In the genomic region with DNA sequence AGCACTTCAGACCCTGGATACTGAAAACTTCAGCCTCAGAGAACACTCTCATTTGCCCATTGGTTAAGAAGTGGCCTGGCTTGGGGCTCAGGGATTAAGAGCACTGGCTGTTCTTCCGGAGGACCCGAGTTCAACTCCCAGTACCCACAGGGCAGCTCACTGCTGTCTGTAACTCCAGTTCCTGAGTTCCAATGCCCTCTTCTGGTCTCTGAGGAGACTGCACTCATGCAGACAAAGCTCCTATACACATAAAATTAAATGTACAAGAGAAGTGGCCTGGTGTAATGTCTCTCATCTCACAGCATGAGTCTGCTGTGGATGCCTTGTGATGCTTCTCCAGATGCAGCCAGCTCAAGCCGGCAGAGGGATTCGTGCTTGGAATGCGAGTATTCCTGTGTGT, we compare ENCODE assay signal across 18 mouse cellular contexts. TPM values are rescaled to one million over a fixed set of nuclear protein-coding genes. Genes with fewer than 3 reads are reported as not detected.
DNase-seq lines count a peak whose midpoint lies in the region; ATAC-seq and TF ChIP-seq lines count a peak whose summit lies in the region.
"Had no signal": no experiment of that assay in that cellular context is flagged by ENCODE, and none has a peak within 500 bp of the region (broad histone marks: within the 10 kb centered on the region; RNA-seq: fewer than 3 reads in every experiment).

No protein-coding gene starts in this region.

- no peak overlapping the region for H3K4me3 ChIP-seq in heart, adult 2 months
- H3K4me3 ChIP-seq in lung, embryonic 14.5 days (ENCODE audit: low read depth, low read length): no peak overlapping the region
- no peak overlapping the region for H3K4me3 ChIP-seq in limb, embryonic 10.5 days
- H3K4me3 ChIP-seq: embryonic facial prominence, embryonic 13.5 days had no signal

- H3K36me3 ChIP-seq in heart, adult 2 months (ENCODE audit: control insufficient read depth, insufficient read depth, low read length): no peaks in the 10 kb centered on the region
- H3K36me3 ChIP-seq in lung, embryonic 14.5 days (ENCODE audit: insufficient read depth): peaks cover 20% of the 10 kb centered on the region; the same call in 1 of the 2 replicates
- H3K36me3 ChIP-seq in limb, embryonic 10.5 days: peaks cover 35% of the 10 kb centered on the region

- H3K79me2 ChIP-seq in heart, adult 2 months (replicated peaks; ENCODE audit: control insufficient read depth, insufficient read depth, low read length): no peaks in the 10 kb centered on the region; the same call in 1 of the 2 replicates

- DNase-seq in heart, adult 2 months: no peak
- no peak for DNase-seq in heart, adult 11 months
- DNase-seq in lung, embryonic 14.5 days: peak; percentile 18
- no peak for DNase-seq in lung, postnatal 25 days (ENCODE audit: low spot score)
- DNase-seq in A20 (ENCODE audit: low read depth, low spot score): peak; percentile 46
- no peak for DNase-seq in brain, embryonic 14.5 days (ENCODE audit: low read depth)
- no peak for DNase-seq in limb, embryonic 10.5 days (ENCODE audit: low spot score)
- DNase-seq in testis, postnatal 10 days (ENCODE audit: low spot score): no peak
- DNase-seq: adrenal gland, postnatal 14 days; cerebellum, postnatal 14 days; kidney, postnatal 14 days; left cerebral cortex, postnatal 4 days had no signal

- H3K4me1 ChIP-seq in heart, adult 2 months (ENCODE audit: control insufficient read depth, insufficient read depth, low read length): peaks cover 4% of the 10 kb centered on the region
- peaks cover 12% of the 10 kb centered on the region for H3K4me1 ChIP-seq in lung, embryonic 14.5 days (ENCODE audit: insufficient read depth)
- H3K4me1 ChIP-seq in limb, embryonic 10.5 days: peaks cover 27% of the 10 kb centered on the region

- WGBS in heart, adult 2 months: 88% methylated on average over 5 of the region's 5 CpGs
- WGBS in lung, embryonic 14.5 days: 79% methylated on average over 5 of the region's 5 CpGs
- WGBS in limb, embryonic 10.5 days: 93% methylated on average over 5 of the region's 5 CpGs

- no peak overlapping the region for H3K27ac ChIP-seq in heart, adult 2 months
- no peak overlapping the region for H3K27ac ChIP-seq in lung, embryonic 14.5 days (ENCODE audit: low read depth)
- no peak overlapping the region for H3K27ac ChIP-seq in limb, embryonic 10.5 days
- H3K27ac ChIP-seq: embryonic facial prominence, embryonic 13.5 days had no signal

- no peak for TF ChIP-seq EP300 in heart, adult 2 months (IDR thresholded peaks at IDR 0.05; ENCODE audit: insufficient read depth, low read depth, low read length)

- no peak for TF ChIP-seq POLR2A in heart, adult 2 months (IDR thresholded peaks at IDR 0.05; ENCODE audit: insufficient read depth, low read depth, low read length)
- TF ChIP-seq POLR2A in brain, embryonic 14.5 days (IDR thresholded peaks at IDR 0.05; ENCODE audit: borderline replicate concordance, extremely low read depth, insufficient read depth, insufficient read length, poor library complexity, severe bottlenecking): no peak

- no peak overlapping the region for H3K4me2 ChIP-seq in lung, embryonic 14.5 days
- H3K4me2 ChIP-seq: embryonic facial prominence, embryonic 13.5 days had no signal

- H3K27me3 ChIP-seq in heart, adult 2 months (ENCODE audit: control insufficient read depth, insufficient read depth, low read length): no peaks in the 10 kb centered on the region
- H3K27me3 ChIP-seq in lung, embryonic 14.5 days (ENCODE audit: insufficient read depth, low read length): 0 out of 2 replicates have a peak, but pooled peaks cover 8% of the 10 kb centered on the region
- H3K27me3 ChIP-seq in limb, embryonic 10.5 days (ENCODE audit: low read depth, poor library complexity, severe bottlenecking): peaks cover 14% of the 10 kb centered on the region

- intact Hi-C loops in heart, adult 2 months (cut with DNase I): loop anchor here (10.0 kb wide), 1 partner anchor 318 kb away; no protein-coding TSS in a partner anchor

- TF ChIP-seq CTCF in heart, adult 2 months (IDR thresholded peaks at IDR 0.05): peak; percentile 51
- peak; percentile 22; the same call in 1 of the 2 replicates for TF ChIP-seq CTCF in lung, embryonic 14.5 days (IDR thresholded peaks at IDR 0.05; ENCODE audit: low read depth)
- TF ChIP-seq CTCF in brain, embryonic 14.5 days (IDR thresholded peaks at IDR 0.05; ENCODE audit: borderline replicate concordance, extremely low read depth, insufficient read depth, insufficient read length): peak; percentile 13; the same call in 1 of the 2 replicates

- no peaks in the 10 kb centered on the region for H3K9me3 ChIP-seq in lung, embryonic 14.5 days (ENCODE audit: low read depth, low read length)
- no peaks in the 10 kb centered on the region for H3K9me3 ChIP-seq in limb, embryonic 10.5 days (replicated peaks)
- H3K9me3 ChIP-seq: embryonic facial prominence, embryonic 13.5 days had no signal

- no peak overlapping the region for H3K9ac ChIP-seq in heart, adult 2 months (ENCODE audit: low read depth, low read length)
- no peak overlapping the region for H3K9ac ChIP-seq in lung, embryonic 14.5 days
- H3K9ac ChIP-seq: embryonic facial prominence, embryonic 13.5 days had no signal

- no peak for ATAC-seq in lung, embryonic 14.5 days (ENCODE audit: insufficient read depth)
- ATAC-seq: midbrain, embryonic 16.5 days had no signal

RNA-seq across cellular contexts. Expression of gene Hs1bp3, which starts 3.3 kb away (rescaled TPM):
- total RNA-seq in heart, adult 2 months (2021): 10 to 100 TPM; 12.7 to 13.8 TPM
- polyA plus RNA-seq in heart, adult 2 months (2012; rRNA removed): 17.3 and 20.5 TPM in 2 replicates
- polyA plus RNA-seq in lung, embryonic 14.5 days (2014; fragmentation: Nextera tagmentation; extraction: Ambion mirVana): 11.2 and 11.5 TPM in 2 replicates
- polyA plus RNA-seq in brain, embryonic 14.5 days (2012; rRNA removed): 11.1 and 11.7 TPM in 2 replicates
- 18.4 and 19.5 TPM in 2 replicates for polyA plus RNA-seq in limb, embryonic 10.5 days (2016; fragmentation: Nextera tagmentation; extraction: Ambion mirVana)

RNA-seq across cellular contexts. Expression of gene Gdf7, which starts 14.8 kb away (rescaled TPM):
- total RNA-seq in heart, adult 2 months (2021): under 1 TPM; 0.41 to 0.84 TPM
- 0.82 and 0.96 TPM in 2 replicates for polyA plus RNA-seq in heart, adult 2 months (2012; rRNA removed)
- polyA plus RNA-seq in lung, embryonic 14.5 days (2014; fragmentation: Nextera tagmentation; extraction: Ambion mirVana): not detected in 2 replicates
- polyA plus RNA-seq in brain, embryonic 14.5 days (2012; rRNA removed): 0.45 and 0.98 TPM in 2 replicates
- 0.13 and 0.14 TPM in 2 replicates for polyA plus RNA-seq in limb, embryonic 10.5 days (2016; fragmentation: Nextera tagmentation; extraction: Ambion mirVana)
- total RNA-seq: adrenal gland, postnatal 14 days; layer of hippocampus, postnatal 10 days; left cerebral cortex, postnatal 4 days; megakaryocyte progenitor cell, adult 5-6 weeks had no signal
- polyA plus RNA-seq: forebrain, embryonic 11.5 days; liver, embryonic 16.5 days had no signal

Comparison
In these comparisons a context has a peak if more than half of its experiments do, and no peak if none do; other contexts are left out.
1. DNase-seq: peak in lung, embryonic 14.5 days (single experiment) and A20 (single experiment); none in heart, adult 2 months (0 of 2), heart, adult 11 months (single experiment), lung, postnatal 25 days (single experiment), brain, embryonic 14.5 days (single experiment), limb, embryonic 10.5 days (single experiment) and testis, postnatal 10 days (single experiment).
2. Peak in every context shown above with its lines, with median percentiles within 50 percentile points of each other: CTCF ChIP-seq.